Mouse (Mus musculus) stomach, postnatal 0 days (tissue): ENCODE data around the gene Gm2030. TPM values are rescaled to one million over a fixed set of nuclear protein-coding genes. Genes with fewer than 3 reads are reported as not detected.
"Not testable (repeated sequence)": the region's sequence is repeated elsewhere in the genome, so short reads cannot be mapped to it uniquely, and the experiment has no call there.

ENCODE experiments used
- ATAC-seq: fragments of 200-750 bp; cut with Nextera tagmentation; 2 replicates; pipeline ENCODE4 v1.8.0; 2017; ENCODE audit not compliant: low FRiP score, low TSS enrichment
- DNase-seq: peaks from one replicate; pipeline ENCODE4 v3.0.0-alpha.2; 2016; ENCODE audit warnings: low spot score
- H3K27ac ChIP-seq: fragments of 300-500 bp; sonication (generic); replicated peaks from 2 replicates; pipeline ENCODE4 v1.5.1; 2014; ENCODE audit warnings: mild to moderate bottlenecking, control low read depth
- H3K27me3 ChIP-seq: fragments of 300-500 bp; sonication (generic); 2 replicates; pipeline ENCODE4 v1.6.1; 2014; ENCODE audit warnings: low read length; ENCODE audit not compliant: control insufficient read depth, insufficient read depth
- H3K36me3 ChIP-seq: fragments of 300-500 bp; sonication (generic); 2 replicates; pipeline ENCODE4 v1.6.1; 2014; ENCODE audit warnings: low read length, mixed read lengths; ENCODE audit not compliant: control insufficient read depth, insufficient read depth
- H3K4me1 ChIP-seq: fragments of 300-500 bp; sonication (generic); replicated peaks from 2 replicates; pipeline ENCODE4 v1.6.1; 2014; ENCODE audit warnings: antibody characterized with exemption; ENCODE audit not compliant: control insufficient read depth, insufficient read depth
- H3K4me2 ChIP-seq: fragments of 300-500 bp; sonication (generic); replicated peaks from 2 replicates; pipeline ENCODE4 v1.6.1; 2014; ENCODE audit warnings: low read depth, mild to moderate bottlenecking, control low read depth, moderate library complexity
- H3K4me3 ChIP-seq: fragments of 300-500 bp; sonication (generic); 2 replicates; pipeline ENCODE4 v1.5.1; 2014; ENCODE audit warnings: low read depth, low read length, control low read depth
- H3K9ac ChIP-seq: fragments of 300-500 bp; sonication (generic); 2 replicates; pipeline ENCODE4 v1.6.1; 2014; ENCODE audit warnings: mild to moderate bottlenecking, low read length, control low read depth, mixed read lengths
- H3K9me3 ChIP-seq: fragments of 300-500 bp; sonication (generic); 2 replicates; pipeline ENCODE4 v1.6.1; 2016; ENCODE audit warnings: low read length; ENCODE audit not compliant: control insufficient read depth
- WGBS: fragments of 180-500 bp; shearing (Covaris S2); extraction: QIAGEN DNeasy Blood & Tissue Kit; methylation state at CpG from one replicate; pipeline ENCODE4 v1.1.7; 2014; 5-methylcytosine and 5-hydroxymethylcytosine counted together
- polyA plus RNA-seq: library from polyadenylated mRNA; unstranded; fragments of >200 nt; fragmentation: Nextera tagmentation; extraction: Ambion mirVana; gene quantifications from 2 replicates; pipeline ENCODE4 v1.2.1, GENCODE M21; 2015

Gm2030 gene
- not detected in 2 replicates for polyA plus RNA-seq

GRCm38 (mm10) chrX:26309944-26310343 is at the start of gene Gm2030:
Gene Gm2030 (minus strand): TSS chrX:26310044.
- not testable (repeated sequence) for H3K4me3 ChIP-seq, H3K4me2 ChIP-seq, H3K36me3 ChIP-seq, H3K27ac ChIP-seq, H3K9ac ChIP-seq, ATAC-seq, H3K4me1 ChIP-seq, H3K9me3 ChIP-seq, DNase-seq, H3K27me3 ChIP-seq
- WGBS, result 57% methylated on average over 3 of the region's 4 CpGs

Other genes starting within 250 kb of the Gm2030 start
- gene Gm2012, start 78.7 kb downstream of the Gm2030 start, polyA plus RNA-seq, result not detected in 2 replicates
- gene Slx, start 235.5 kb upstream of the Gm2030 start, polyA plus RNA-seq, result not detected in 2 replicates